Mouse (Mus musculus): ENCODE measurements around the gene Adig. TPM values are rescaled to one million over a fixed set of nuclear protein-coding genes. Genes with fewer than 3 reads are reported as not detected.

Adig gene
- polyA plus RNA-seq (2012; rRNA removed), result 0.43 TPM in 1 of 2 replicates, not detected in the other

DNA sequence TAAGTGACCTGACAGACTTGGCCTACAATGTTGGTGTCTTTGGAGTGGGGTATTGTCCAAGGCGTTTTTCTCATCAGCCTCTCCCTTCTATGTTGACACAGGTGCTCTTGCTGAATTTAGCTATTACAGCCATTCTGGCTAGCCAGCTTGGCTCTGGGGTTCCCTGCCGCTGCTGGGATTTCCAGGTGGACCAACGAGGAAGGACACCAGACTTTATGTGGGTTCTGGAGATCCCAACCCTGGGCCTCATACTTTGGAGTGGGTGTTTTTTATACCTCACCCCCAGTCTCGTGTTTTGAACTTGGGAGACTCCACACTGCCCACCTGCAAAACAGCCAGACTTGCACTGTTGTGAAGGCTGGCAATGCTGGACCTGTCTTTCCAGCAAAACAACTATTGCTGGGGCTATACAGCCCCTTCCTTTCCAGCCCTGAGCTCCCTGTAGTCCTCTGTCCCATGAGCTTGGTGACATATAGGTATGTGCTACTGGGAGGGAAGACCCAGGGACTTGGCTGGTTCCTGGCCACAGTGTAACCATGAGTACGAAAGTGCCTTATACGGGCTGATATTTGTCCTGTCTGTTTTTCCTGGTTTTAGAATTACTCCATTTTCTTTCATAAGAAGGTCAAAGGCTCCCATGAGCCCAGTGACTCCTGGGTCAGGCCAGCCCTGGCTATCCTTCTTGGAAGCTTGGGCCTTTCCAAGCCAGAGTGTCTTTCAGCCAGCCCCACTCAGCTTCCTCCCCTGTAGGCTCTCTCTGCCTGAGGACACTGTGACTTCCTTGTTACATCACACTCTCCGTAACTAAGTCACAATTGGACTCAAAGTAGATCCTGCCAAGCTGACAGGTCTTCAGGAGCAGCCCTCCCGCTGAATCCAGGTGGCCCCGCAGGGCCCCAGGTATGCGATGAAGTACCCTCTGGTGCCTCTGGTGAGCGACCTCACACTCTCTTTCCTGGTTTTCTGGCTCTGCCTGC is at the start of gene Adig:
Adig (plus strand) TSS at position 777 of the 977 bp plus-strand sequence.
- no peaks in the 10 kb centered on the region for H3K4me1 ChIP-seq (ENCODE audit: control insufficient read depth, insufficient read depth, low read length)
- H3K27ac ChIP-seq (ENCODE audit: insufficient read depth, low read length), result no peak within 1 kb of the TSS
- 83% methylated on average over 11 of the region's 11 CpGs for WGBS
- H3K27me3 ChIP-seq (ENCODE audit: control insufficient read depth, insufficient read depth, low read length), result no peaks in the 10 kb centered on the region
- DNase-seq, result no peak
- TF ChIP-seq CTCF (IDR thresholded peaks at IDR 0.05; ENCODE audit: borderline replicate concordance, insufficient read depth, low read depth, low read length) (no peak), POLR2A (IDR thresholded peaks at IDR 0.05; ENCODE audit: borderline replicate concordance, insufficient read depth, low read length) (no peak)
- H3K4me3 ChIP-seq (replicated peaks; ENCODE audit: insufficient read depth, low read depth, low read length), result no peak within 1 kb of the TSS

DNA sequence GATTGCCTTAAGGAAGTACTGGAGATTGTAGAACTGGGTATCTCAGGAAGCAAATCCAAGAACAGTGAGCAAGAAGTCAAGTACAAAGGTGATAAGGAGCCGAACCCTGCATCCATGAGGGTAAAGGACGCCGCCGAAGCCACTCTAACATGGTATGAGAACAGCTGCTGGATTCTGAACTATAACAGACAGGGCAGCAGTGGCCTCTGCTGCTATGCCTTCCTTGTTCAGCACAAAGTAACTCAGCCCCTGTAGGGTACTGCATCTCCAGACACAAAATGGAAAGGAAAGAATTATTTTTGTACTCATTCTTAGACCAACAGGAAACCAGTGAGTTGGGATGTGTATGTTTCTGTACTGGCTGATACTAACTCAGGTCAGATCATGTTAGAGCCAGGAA is 46.0 kb upstream of the Adig start:
- TF ChIP-seq POLR2A (IDR thresholded peaks at IDR 0.05; ENCODE audit: borderline replicate concordance, insufficient read depth, low read length), result no peak
- no peak for TF ChIP-seq CTCF (IDR thresholded peaks at IDR 0.05; ENCODE audit: borderline replicate concordance, insufficient read depth, low read depth, low read length)
- Histone ChIP-seq H3K27me3 (ENCODE audit: control insufficient read depth, insufficient read depth, low read length) (no peaks in the 10 kb centered on the region), H3K4me3 (replicated peaks; ENCODE audit: insufficient read depth, low read depth, low read length) (no peak overlapping the region), H3K27ac (ENCODE audit: insufficient read depth, low read length) (no peak overlapping the region), H3K4me1 (ENCODE audit: control insufficient read depth, insufficient read depth, low read length) (no peaks in the 10 kb centered on the region)
- DNase-seq, result no peak
- 96% methylated on average over 4 of the region's 4 CpGs for WGBS

DNA sequence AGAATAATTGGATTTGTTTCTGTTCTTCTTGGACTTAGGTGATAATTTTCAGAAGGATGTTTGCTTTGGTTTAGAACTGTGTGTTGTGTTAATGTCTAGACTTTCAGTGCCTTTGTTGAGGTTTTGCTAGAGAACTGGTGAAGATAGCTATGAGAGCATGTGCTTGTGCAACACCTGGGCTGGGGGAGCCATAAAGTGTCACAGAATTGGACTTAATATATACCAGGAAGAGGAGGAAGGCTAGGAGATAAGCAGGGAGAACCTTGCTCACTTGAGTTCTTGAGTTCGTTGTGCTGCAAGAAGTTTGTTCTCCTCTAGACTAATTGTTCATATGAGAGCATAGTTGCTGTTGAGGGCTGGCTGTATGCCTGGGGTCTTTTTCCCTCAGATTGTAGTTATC is 44.8 kb upstream of the Adig start:
- no peak overlapping the region for H3K27ac ChIP-seq (ENCODE audit: insufficient read depth, low read length)
- WGBS, result 92% methylated on average over 1 of the region's 1 CpGs
- H3K27me3 ChIP-seq (ENCODE audit: control insufficient read depth, insufficient read depth, low read length), result no peaks in the 10 kb centered on the region
- H3K4me3 ChIP-seq (replicated peaks; ENCODE audit: insufficient read depth, low read depth, low read length), result no peak overlapping the region
- TF ChIP-seq CTCF (IDR thresholded peaks at IDR 0.05; ENCODE audit: borderline replicate concordance, insufficient read depth, low read depth, low read length) (no peak), POLR2A (IDR thresholded peaks at IDR 0.05; ENCODE audit: borderline replicate concordance, insufficient read depth, low read length) (no peak)
- DNase-seq, result no peak
- H3K4me1 ChIP-seq (ENCODE audit: control insufficient read depth, insufficient read depth, low read length), result no peaks in the 10 kb centered on the region

GRCm38 (mm10) chr2:158462450-158462849 is 40.0 kb upstream of the Adig start:
- no peaks in the 10 kb centered on the region for H3K4me1 ChIP-seq (ENCODE audit: control insufficient read depth, insufficient read depth, low read length)
- WGBS, result 81% methylated on average over 1 of the region's 1 CpGs
- no peak for DNase-seq

GRCm38 (mm10) chr2:158474159-158474558 is 28.3 kb upstream of the Adig start:
- no peak overlapping the region for H3K4me3 ChIP-seq (replicated peaks; ENCODE audit: insufficient read depth, low read depth, low read length)
- no peak overlapping the region for H3K27ac ChIP-seq (ENCODE audit: insufficient read depth, low read length)
- no peaks in the 10 kb centered on the region for H3K4me1 ChIP-seq (ENCODE audit: control insufficient read depth, insufficient read depth, low read length)
- no peak for DNase-seq
- TF ChIP-seq POLR2A (IDR thresholded peaks at IDR 0.05; ENCODE audit: borderline replicate concordance, insufficient read depth, low read length) (no peak), CTCF (IDR thresholded peaks at IDR 0.05; ENCODE audit: borderline replicate concordance, insufficient read depth, low read depth, low read length) (no peak)
- 82% methylated on average over 1 of the region's 1 CpGs for WGBS
- H3K27me3 ChIP-seq (ENCODE audit: control insufficient read depth, insufficient read depth, low read length), result no peaks in the 10 kb centered on the region

More at GRCm38 (mm10) chr2:158462450-158462849, 40.0 kb upstream of the Adig start:
- Histone ChIP-seq H3K27ac (ENCODE audit: insufficient read depth, low read length) (no peak overlapping the region), H3K4me3 (replicated peaks; ENCODE audit: insufficient read depth, low read depth, low read length) (no peak overlapping the region), H3K27me3 (ENCODE audit: control insufficient read depth, insufficient read depth, low read length) (no peaks in the 10 kb centered on the region)
- TF ChIP-seq CTCF (IDR thresholded peaks at IDR 0.05; ENCODE audit: borderline replicate concordance, insufficient read depth, low read depth, low read length) (no peak), POLR2A (IDR thresholded peaks at IDR 0.05; ENCODE audit: borderline replicate concordance, insufficient read depth, low read length) (no peak)

DNA sequence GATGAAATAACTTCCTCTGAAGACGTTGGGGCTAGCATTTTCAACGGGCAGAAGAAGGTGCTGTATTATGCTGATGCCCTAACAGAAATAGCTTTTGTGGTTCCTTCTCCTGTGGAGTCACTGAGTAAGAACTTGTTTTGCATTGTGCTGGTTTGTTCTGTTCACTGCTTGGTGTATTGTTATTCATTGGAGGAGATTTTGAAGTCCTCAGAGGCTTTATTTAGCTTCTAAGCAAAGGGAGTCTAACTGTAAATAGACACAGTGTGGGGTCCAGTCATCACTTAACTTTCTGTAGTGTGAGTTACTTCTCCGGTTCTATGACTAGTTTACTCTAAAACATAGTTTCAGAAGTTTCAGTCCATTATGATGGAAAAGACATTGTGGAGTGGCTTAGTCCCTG is 24.8 kb upstream of the Adig start:
- DNase-seq, result no peak
- no peak overlapping the region for H3K27ac ChIP-seq (ENCODE audit: insufficient read depth, low read length)
- 80% methylated on average over 3 of the region's 3 CpGs for WGBS
- TF ChIP-seq POLR2A (IDR thresholded peaks at IDR 0.05; ENCODE audit: borderline replicate concordance, insufficient read depth, low read length) (no peak), CTCF (IDR thresholded peaks at IDR 0.05; ENCODE audit: borderline replicate concordance, insufficient read depth, low read depth, low read length) (no peak)
- H3K4me3 ChIP-seq (replicated peaks; ENCODE audit: insufficient read depth, low read depth, low read length), result no peak overlapping the region
- H3K27me3 ChIP-seq (ENCODE audit: control insufficient read depth, insufficient read depth, low read length), result no peaks in the 10 kb centered on the region
- no peaks in the 10 kb centered on the region for H3K4me1 ChIP-seq (ENCODE audit: control insufficient read depth, insufficient read depth, low read length)

DNA sequence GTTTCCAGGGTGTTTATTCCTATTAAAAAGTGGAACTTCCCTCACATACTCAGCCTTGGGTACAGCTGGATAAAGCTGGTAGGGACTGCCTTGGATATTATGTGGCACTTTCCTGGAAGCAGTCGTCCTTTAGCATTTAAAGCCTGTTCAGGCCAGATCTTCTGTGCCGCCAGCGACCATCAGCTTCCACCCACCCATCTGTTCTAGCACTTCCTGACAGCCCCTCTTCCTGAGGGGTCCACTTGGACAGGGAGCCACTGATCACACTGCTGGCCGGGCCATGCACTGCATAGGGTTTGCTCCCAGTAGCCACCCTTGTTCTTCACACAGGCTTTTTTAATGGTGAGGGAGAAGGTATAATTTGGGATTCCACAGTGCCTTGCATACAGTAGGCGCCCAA is 4.0 kb upstream of the Adig start:
- Histone ChIP-seq H3K27ac (ENCODE audit: insufficient read depth, low read length) (no peak overlapping the region), H3K4me3 (replicated peaks; ENCODE audit: insufficient read depth, low read depth, low read length) (no peak overlapping the region), H3K4me1 (ENCODE audit: control insufficient read depth, insufficient read depth, low read length) (no peaks in the 10 kb centered on the region), H3K27me3 (ENCODE audit: control insufficient read depth, insufficient read depth, low read length) (no peaks in the 10 kb centered on the region)
- TF ChIP-seq CTCF (IDR thresholded peaks at IDR 0.05; ENCODE audit: borderline replicate concordance, insufficient read depth, low read depth, low read length), result no peak
- no peak for TF ChIP-seq POLR2A (IDR thresholded peaks at IDR 0.05; ENCODE audit: borderline replicate concordance, insufficient read depth, low read length)
- 52% methylated on average over 5 of the region's 5 CpGs for WGBS
- DNase-seq, result no peak

GRCm38 (mm10) chr2:158503226-158503625 is 814 bp downstream of the Adig start:
- TF ChIP-seq POLR2A (IDR thresholded peaks at IDR 0.05; ENCODE audit: borderline replicate concordance, insufficient read depth, low read length) (no peak), CTCF (IDR thresholded peaks at IDR 0.05; ENCODE audit: borderline replicate concordance, insufficient read depth, low read depth, low read length) (no peak)
- H3K27me3 ChIP-seq (ENCODE audit: control insufficient read depth, insufficient read depth, low read length), result no peaks in the 10 kb centered on the region
- no peak overlapping the region for H3K4me3 ChIP-seq (replicated peaks; ENCODE audit: insufficient read depth, low read depth, low read length)
- no peak overlapping the region for H3K27ac ChIP-seq (ENCODE audit: insufficient read depth, low read length)
- WGBS, result 86% methylated on average over 7 of the region's 7 CpGs
- H3K4me1 ChIP-seq (ENCODE audit: control insufficient read depth, insufficient read depth, low read length), result no peaks in the 10 kb centered on the region
- no peak for DNase-seq

Data from cerebellum, adult 2 months (tissue).